Mouse (Mus musculus): ENCODE results near the gene Syap1.

Gene Syap1

DNA sequence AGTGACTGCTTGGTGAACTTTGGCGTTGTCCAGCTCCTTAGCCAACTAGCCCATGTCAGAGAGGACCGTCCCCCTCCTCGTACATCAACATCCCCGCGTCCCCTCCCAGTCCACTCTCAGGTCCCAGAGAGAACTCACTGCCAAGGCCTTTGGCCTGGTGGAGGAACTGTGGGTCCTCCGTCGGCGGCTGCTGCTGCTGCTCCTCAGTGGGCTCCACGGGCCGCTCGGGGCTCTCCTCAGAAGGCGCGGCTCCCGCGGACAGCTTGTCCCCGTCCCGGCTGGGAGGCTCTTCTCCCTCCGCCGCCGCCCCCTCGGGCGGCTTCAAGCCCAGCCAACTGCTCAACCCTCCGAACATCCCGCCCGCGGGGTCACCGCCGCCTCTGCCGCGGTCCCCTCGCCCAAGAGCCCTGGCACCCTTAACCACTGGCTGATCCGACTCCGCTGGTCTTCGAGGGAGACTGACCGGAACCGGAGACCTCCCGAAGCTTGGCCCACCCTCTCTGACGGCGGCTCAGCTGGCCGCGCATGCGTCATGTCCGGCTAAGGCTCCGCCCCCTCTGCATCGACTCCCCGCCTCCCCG, at the start of gene Syap1:
TSS of gene Syap1 (minus strand) at position 517 of the 581 bp plus-strand sequence.
- CTCF ChIA-PET, result interaction anchor here (0.7 kb wide), 1 partner anchor 56 kb away, joined by 3 read pairs; no protein-coding TSS in a partner anchor

- CTCF ChIA-PET, result no interaction called here
Measured at GRCm38 (mm10) chrX:162931467-162931866, 43.2 kb upstream of the Syap1 start.

DNA sequence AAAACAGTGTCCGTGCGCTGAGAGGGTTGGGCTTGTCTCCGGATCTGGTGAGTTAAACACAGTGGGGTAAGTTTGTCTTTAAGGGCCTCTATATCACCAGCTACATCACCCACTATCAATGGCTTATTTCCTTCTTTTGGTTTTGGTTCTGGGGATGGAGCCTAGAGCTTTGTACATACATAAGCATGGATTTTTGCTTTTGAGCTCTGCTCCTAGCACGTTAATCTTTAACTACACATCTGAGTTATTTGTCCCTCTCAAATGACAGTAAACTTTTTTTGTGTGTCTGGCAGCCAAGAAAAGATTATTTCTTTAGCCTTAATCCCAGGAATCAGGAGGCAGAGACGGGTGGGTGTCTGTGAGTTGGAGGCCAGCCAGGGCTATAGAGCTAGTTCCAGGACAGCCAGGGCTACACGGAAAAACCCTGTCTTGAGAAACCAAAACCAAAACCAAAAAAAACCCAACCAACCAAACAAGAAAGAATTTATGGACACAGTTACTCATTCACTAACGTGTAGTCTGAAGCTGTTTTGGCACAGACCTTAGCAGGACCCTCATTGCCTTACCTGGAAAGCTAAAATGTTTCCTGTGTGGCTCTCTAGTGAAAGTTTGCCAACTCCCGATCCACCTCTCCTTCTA, 33.4 kb upstream of the Syap1 start:
- CTCF ChIA-PET, result no interaction called here

- CTCF ChIA-PET, result no interaction called here
Measured at GRCm38 (mm10) chrX:162915697-162916096, 27.4 kb upstream of the Syap1 start.

GRCm38 (mm10) chrX:162913651-162914050, 25.4 kb upstream of the Syap1 start:
- CTCF ChIA-PET, result no interaction called here

GRCm38 (mm10) chrX:162907554-162907953, 19.3 kb upstream of the Syap1 start:
- CTCF ChIA-PET, result no interaction called here

- CTCF ChIA-PET, result no interaction called here
Measured at GRCm38 (mm10) chrX:162902040-162902734, 13.9 kb upstream of the Syap1 start.

- CTCF ChIA-PET, result no interaction called here
Measured at GRCm38 (mm10) chrX:162901371-162902039, 13.3 kb upstream of the Syap1 start.

GRCm38 (mm10) chrX:162900938-162901337, 12.7 kb upstream of the Syap1 start, which contains the start of gene Ctps2:
TSS of gene Ctps2 (plus strand) at chrX:162901238.
- CTCF ChIA-PET, result no interaction called here

DNA sequence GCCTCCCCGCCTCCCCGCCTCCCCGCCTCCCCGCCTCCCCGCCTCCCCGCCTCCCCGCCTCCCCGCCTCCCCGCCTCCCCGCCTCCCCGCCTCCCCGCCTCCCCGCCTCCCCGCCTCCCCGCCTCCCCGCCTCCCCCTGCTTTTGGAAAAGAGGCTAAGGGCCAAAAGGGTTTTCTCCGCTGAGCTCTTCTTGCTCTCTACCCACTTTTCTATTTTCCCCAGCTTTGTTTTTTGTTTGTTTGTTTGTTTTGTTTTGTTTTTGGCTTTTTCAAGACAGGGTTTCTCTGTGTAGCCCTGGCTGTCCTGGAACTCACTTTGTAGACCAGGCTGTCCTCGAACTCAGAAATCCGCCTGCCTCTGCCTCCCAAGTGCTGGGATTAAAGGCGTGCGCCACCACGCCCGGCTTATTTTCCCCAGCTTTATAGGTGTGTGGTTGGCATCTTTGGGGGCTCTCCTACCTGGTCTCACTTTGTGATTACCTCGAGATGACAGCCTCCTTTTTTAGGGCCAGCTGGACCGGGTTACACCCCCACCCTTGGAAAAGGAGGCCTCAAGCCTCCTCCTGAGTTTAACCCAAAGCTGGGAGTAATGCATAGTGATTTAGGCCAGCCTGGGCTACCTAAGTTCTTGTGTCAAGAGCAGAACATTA, 452 bp upstream of the Syap1 start:
- CTCF ChIA-PET, result interaction anchor here (0.7 kb wide), 1 partner anchor 57 kb away, joined by 3 read pairs; no protein-coding TSS in a partner anchor

GRCm38 (mm10) chrX:162878236-162878635, 10.0 kb downstream of the Syap1 start:
- CTCF ChIA-PET, result no interaction called here

DNA sequence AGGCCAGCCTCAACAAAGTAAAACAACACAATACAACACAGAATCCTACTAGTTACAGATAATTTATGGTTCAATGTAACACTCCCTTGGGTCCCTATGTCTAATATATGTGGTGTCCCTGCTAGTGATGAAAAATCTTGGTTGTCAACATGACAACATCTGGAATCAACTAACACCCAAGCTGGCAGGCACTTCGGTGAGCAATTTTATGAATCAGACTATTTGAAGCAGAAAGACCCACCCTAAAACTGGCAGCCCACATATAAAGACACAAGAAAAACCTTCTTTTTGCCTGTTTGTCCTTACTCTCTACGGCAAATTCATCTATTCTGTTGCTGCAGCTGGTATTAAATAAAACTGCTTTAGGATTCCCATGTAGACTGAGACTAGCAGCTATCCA, 14.5 kb downstream of the Syap1 start:
- CTCF ChIA-PET, result no interaction called here

GRCm38 (mm10) chrX:162871734-162872517, 16.3 kb downstream of the Syap1 start:
- CTCF ChIA-PET, result no interaction called here

DNA sequence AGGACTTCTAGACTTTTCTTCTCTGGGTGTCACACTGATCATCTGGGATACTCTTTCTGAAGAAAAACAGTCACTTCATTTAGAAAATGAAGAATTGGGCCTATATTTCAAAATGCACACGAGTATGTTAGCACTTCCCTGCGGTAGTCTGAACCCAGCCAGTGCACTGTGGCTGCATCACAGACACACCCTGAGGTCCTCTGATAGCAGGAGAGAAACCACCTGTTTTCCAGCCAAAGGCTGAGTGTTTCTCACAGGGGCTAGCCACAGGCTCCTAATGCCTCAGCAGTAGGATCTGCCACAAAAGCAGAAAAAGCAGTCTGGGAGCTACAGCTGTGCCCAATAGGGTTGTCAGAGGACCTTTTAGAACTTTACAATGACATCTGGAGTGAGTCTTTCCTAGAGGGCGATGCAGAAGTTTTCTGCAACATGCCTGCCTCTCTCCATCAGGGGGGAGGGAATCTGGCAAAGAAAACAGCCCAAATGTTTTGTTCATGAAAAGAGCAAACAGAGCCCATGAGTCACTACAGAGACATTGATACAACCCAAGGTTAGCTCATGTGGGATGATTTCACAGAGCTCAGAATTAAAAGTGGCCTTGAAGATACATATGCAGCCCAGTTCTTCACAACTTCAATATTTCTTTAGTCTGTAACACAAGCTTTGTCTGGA, 19.8 kb downstream of the Syap1 start:
- CTCF ChIA-PET, result no interaction called here

DNA sequence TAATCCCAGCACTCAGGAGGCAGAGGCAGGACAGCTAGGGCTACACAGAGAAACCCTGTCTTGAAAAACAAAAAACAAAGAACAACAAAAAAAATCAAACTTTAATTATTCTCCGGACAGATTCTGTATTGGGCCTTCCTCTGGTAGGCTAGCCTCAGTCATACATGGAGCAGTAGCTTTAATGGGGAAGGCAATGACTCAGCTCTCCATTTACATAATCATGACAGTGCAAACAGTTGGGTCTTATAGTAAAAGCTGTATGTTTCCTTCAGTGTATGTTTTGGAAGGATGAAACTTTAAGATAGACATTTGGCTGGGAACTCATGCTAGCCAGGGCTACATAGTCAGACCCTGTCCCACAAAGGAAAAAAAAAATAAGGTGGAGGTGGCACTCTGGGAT, 39.6 kb downstream of the Syap1 start:
- CTCF ChIA-PET, result no interaction called here

DNA sequence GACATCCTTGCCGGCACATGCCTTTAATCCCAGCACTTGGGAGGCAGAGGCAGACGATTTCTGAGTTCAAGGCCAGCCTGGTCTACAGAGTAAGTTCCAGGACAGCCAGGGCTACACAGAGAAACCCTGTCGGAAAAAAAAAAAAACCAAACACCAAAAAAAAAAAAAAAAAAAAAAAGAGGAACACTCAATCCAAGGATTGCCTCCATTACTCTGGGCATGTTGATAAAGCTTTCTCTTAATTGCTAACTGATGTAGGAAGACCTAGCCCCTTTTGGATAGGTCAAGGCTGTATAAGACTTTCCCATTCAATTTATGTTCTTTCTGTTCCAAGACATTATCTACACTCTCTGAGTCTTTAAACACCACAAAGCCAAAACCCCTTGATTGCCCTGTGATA, 42.7 kb downstream of the Syap1 start:
- CTCF ChIA-PET, result no interaction called here

DNA sequence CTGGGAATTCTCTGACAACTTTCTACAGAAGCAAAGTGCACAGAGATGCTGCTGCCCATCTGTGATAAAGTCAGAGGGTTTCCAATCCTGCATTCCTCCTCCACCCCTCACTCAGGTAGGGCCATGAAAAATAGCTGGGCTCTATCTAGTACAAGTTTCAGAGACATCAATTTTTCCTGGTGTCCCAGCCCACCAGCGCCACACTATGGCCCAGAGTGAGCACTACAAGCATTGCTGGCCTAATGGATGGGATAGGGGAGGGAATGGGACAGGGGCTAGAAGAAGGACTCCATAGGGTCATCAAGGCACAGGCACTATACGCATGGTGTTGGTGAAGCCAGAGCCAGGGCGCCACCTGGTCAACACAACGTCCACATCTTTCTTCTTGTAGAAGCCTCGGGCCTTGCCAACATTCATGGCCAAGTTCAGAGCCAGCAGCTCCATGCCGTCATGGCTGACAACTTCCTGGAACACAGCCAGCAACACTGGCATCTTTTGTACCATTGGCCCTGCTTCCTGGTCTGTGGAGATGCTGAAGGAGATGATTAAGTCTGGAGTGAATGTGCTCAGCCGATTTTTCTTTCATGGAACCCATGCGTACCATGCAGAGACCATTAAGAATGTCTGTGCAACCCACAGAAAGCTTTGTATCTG, 43.7 kb downstream of the Syap1 start:
- CTCF ChIA-PET, result no interaction called here

- CTCF ChIA-PET, result interaction anchor here (0.6 kb wide), 1 partner anchor 56 kb away, joined by 3 read pairs; the partner anchor contains the start of gene Syap1
Measured at GRCm38 (mm10) chrX:162832101-162832500, 56.1 kb downstream of the Syap1 start.

- CTCF ChIA-PET, result interaction anchor here (0.6 kb wide), 1 partner anchor 57 kb away, joined by 3 read pairs; the partner anchor contains the start of gene Syap1
Measured at GRCm38 (mm10) chrX:162831542-162831941, 56.7 kb downstream of the Syap1 start.

DNA sequence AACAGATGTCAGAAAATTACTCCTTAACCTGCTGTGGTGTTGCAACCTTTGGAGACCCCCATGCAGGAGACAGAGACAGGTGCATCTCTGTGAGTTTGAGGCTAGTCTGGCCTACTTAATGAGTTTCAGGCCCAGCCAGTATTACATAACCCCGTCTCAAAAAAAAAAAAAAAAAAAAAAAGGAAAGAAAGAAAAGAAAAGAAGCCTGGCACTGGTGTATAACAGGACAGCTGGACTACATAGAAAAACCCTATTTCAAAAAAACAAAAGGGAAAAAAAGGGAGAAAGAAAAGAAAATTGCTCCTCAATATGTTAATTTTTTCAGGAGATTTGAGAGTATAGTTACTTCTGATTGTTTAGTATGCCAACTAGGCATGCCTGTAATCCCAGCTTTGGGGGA, 57.2 kb downstream of the Syap1 start:
- CTCF ChIA-PET, result no interaction called here

Measured in spleen, embryonic (tissue).